Mouse (Mus musculus) urinary bladder, adult 18-20 months (tissue): ENCODE measurements around the gene Tns3.
A peak's percentile ranks its signal among the peaks of the same experiment; 100 is the strongest.
"Not testable (repeated sequence)": the region's sequence is repeated elsewhere in the genome, so short reads cannot be mapped to it uniquely, and the experiment has no call there.

Experiments used
- DNase-seq, 2 experiments: peaks; one replicate each; pipeline ENCODE4 v3.0.0; 2022; ENCODE audit warnings: low spot score in 2 of 2, mixed read lengths in 2 of 2

The Tns3 gene

GRCm38 (mm10) chr11:8579789-8580188 is 84.5 kb downstream of the Tns3 start:
- no peak for DNase-seq

DNA sequence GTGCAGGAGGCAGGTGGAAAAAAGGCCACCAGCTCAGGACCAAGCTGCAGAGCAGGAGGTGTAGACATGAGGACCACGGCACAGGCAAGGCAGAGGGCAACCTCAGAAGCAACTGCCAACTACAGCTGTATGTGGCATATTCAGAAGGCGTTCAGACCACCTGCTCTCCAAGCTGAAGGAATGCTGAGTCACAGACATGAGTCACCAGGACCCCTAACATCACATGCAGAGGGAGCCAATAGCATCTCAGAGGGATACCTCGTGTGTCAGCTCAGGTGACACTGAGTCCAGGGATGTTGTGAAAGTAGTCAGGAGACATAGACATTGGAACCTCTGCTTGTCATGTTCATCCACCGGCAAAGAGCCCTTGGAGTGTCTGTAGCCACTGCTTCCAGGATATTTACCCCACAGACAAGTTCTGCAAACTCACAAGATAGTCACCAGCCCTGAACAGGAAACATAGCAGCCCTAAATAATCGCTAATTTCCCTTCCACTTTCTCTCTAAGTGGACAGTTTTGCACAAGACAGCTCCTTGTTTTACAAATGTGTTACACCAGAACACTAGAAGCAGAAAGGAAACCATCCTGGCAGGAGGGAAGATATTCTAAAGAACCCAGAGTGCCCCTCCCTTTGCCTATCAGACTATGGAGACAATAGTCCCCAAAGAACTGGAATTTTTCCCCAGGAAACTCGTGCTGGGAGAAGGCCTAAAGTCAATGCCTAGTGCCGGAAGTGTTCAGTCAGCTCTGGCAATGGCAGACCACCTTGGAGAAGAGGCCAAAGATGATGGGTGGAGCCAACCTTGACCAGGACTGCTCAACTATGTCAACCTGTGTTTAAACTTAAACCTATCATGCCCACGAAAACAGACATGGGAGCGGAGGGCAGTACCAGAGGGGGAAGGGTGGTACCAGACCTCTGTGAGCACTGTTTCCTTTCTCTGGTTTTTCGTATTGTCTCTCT is 88.8 kb downstream of the Tns3 start:
- DNase-seq: no peak

DNA sequence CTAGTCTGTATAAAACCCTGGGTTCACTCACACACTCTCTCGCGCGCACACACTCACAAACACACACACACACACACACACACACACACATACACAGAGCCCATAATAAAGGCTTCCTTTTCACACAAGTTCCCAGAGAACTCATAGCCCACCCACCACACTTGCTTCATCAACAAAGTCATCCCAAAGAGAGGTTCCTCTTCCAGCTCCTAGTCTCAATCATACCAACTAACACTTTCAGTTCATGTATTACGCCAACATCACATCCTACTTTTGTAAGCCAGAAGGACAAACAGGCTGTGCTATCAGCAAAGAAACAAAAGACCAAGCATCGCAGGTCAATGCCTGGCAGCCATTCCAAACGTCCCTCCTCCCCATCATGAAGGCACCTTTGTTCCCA is 89.8 kb downstream of the Tns3 start:
- no peak for DNase-seq

- no peak for DNase-seq
Observed at GRCm38 (mm10) chr11:8572762-8573161, 91.6 kb downstream of the Tns3 start.

GRCm38 (mm10) chr11:8569232-8570028 is 94.9 kb downstream of the Tns3 start:
- no peak for DNase-seq

DNA sequence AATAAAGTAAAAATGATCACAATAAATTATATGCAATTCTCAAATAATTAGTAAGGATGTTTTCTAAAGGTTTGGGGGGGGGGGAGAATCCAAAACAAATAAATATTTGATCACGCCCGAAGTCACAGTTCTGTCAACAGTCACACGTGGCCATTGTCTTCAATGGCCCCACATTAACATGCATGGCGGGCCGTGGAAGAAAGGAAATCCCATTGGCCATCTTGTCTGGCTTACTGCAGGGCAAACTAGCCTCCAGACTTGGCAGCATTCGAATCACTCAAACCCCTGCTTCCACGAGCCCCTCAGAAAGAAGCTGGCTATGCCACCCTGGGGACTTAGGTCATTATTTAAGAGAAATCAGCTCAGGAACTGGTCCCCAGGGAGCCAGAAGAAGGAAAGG is 95.5 kb downstream of the Tns3 start:
- no peak for DNase-seq

GRCm38 (mm10) chr11:8566250-8566853 is 98.0 kb downstream of the Tns3 start:
- DNase-seq: no peak

- no peak for DNase-seq
Observed at GRCm38 (mm10) chr11:8558761-8559282, 105.5 kb downstream of the Tns3 start.

DNA sequence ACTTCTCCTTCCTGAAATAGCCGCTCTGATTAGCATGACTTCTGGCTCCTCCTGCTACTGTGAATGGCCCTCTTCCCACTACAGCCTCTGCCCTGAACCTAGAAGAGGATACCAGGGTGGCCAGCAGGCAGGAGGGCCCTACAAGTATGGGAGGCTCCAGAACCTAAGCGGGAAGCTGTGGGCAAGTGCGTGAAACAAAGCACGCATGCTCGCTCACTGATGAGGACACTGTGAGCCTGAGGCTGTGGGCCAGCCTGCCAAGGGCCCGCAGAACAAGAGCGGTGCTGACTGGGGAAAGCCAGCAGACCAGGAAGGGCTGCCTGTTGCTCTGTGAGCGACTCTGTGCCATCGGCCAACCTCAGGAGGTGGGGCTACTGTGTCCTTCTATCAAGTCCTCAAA is 106.1 kb downstream of the Tns3 start:
- DNase-seq: no peak

- DNase-seq: no peak
Observed at GRCm38 (mm10) chr11:8557006-8557405, 107.3 kb downstream of the Tns3 start.

DNA sequence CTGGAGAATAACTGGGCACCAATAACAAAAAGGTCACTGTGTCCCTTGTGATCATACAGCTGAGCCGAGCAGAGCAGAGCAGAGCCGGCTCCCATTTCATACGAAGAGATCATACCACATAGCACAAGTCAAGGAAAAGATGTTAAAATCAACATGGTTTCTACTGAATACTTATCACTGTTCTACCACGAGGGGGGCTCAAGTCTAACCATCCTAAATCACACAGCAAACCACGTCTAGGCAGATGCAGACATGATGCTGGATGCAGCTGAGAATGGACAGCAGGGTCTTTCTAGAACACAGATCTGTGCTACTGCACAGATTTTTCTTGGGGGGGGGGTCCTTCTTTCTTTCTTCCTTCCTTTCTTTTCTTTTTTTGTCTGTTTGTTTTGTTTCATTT is 112.6 kb downstream of the Tns3 start:
- no peak for DNase-seq

- DNase-seq: no peak
Observed at GRCm38 (mm10) chr11:8547661-8548060, 116.7 kb downstream of the Tns3 start.

GRCm38 (mm10) chr11:8545798-8546197 is 118.5 kb downstream of the Tns3 start:
- no peak for DNase-seq

GRCm38 (mm10) chr11:8544355-8544754 is 120.0 kb downstream of the Tns3 start:
- peak in 1 of 2 experiments; percentile 38 for DNase-seq

GRCm38 (mm10) chr11:8541222-8541815 is 123.0 kb downstream of the Tns3 start:
- no peak for DNase-seq

DNA sequence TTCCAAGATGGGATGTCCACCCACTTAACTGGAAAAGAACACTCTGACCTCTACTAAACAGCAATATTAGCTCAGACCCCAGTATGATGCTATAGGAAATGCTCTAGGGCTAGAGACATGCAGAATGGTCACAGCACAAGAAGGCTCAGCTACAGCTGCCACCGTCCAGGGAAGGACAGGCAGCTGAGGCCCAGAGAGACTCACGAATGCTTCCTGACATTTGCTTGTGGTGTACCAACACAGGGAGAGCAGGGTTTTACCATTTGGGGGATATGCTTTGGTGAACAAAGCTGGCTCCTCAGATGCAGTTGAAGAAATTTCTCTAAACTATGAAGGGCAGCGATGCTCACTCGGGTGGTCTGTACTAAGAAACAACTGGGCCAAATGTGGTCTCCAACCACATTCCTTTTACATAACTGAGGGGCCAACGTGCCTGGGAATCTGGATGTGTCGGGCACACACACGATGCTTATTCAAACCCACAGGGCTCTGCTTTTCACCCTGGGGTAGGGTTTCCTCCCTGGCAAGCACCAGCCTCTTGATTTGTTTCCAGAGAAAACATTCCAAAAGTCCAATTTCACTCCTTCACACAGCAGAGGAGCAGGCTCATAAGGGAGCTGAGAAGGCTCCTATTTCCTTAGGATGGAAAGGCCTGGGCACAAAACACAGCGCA is 124.6 kb downstream of the Tns3 start:
- DNase-seq: no peak

DNA sequence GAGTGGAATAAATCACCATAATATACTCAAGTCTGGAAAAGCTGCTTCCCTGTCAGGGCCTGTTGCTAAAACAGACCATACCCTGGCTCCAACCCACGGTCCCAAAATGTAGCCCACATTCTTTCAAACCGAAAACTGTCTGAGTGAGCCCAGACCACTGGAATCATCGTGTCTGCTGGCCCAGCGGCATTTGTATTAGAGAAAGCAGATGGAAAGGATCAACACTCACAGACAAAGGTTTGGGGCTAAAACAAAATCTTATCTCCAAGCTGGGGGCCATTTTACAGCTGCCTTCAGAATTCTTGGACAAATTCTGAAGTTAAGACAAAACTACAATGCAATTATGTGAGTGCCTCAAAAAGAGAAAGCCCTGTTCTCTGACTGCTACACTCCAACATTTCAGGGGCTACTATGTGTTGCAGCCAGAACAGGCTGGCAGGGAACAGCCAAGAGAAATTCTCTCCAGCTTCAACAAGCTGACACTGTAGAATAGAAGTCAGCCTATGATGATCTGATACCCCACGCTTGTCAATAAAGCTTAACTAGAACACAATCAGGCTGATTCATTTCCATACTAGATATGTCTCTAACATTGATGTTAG is 127.2 kb downstream of the Tns3 start:
- DNase-seq: no peak

- DNase-seq: peak in 1 of 2 experiments; percentile 51
Observed at GRCm38 (mm10) chr11:8534893-8535292, 129.4 kb downstream of the Tns3 start.

GRCm38 (mm10) chr11:8532771-8533170 is 131.6 kb downstream of the Tns3 start:
- DNase-seq: not testable (repeated sequence)

DNA sequence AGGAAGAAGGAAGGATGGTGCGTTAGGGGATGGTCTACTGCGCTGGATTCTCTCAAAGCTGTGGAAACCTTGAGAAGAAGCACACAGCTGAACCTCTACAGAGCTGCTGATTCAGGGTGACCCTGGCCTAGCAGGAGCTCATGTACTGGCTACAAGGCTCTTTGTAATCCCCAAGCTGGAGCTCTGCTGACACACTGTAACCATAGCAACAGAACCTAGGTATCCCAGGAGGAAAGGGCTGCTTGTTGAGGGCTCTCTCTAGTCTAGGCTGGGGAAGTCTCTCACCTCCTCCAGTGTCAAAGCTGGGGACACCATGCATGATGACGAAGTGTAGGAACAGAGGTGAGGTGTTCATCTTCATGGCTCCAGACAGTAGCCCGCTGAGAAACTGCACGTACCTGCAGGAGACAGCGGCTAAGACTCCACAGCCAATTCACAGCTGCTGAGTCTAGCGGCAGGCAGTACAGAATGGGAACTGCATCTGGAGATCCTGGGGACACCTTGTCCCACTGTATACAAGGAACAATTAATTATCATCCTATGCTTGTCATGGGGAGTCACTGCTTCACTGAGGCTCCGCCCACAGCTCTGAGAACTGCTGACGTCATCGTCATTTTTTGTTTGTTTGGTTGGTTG is 132.1 kb downstream of the Tns3 start:
- no peak for DNase-seq
